Mouse (Mus musculus) embryo, embryonic 10 days (tissue): ENCODE results near the gene Gm10382.
"Not testable (repeated sequence)": the region's sequence is repeated elsewhere in the genome, so short reads cannot be mapped to it uniquely, and the experiment has no call there.

Experiments used
- DNase-seq: peaks from one replicate; pipeline ENCODE4 v3.0.0-alpha.2; 2015; ENCODE audit warnings: low spot score

Gm10382 gene

DNA sequence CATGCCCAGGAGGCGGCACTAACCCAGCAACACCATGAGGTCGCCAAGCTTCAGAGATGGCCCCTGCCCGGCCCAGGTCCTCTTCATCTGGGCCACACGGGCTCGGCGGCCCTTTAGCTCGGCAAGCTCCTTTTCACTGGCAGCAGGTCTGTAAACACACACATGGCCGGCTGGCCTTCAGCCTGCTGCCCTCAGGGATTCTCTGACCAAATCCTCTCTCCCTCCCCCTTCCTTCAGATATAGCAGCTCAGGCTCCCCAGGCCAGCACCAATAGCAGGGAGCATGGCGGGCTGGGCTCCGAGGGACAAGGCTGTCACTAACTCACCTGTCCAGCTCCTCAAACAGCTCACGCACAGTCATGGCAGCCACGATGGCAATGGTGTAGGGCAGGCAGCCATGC, 29.5 kb downstream of the Gm10382 start:
- DNase-seq = no peak

DNA sequence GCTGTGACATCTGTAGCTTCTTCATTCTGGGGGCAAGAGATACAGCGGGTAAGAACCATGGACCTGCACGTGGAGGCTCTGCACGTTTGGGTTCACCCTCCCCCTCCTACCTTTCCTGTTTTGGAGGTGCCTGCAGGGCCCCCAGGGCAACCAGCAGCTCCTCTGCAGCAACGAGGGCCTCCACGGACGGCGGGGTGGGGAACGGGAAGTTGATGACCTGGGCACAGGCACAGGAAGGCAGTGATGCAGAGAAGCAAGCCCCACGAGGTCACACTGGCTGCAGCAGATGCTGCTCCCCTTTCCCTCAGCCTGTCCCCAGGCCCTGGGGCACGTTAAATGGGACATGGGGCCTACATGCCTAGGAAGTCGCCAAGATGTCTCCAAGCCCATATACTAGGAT, 30.0 kb downstream of the Gm10382 start:
- no peak for DNase-seq

DNA sequence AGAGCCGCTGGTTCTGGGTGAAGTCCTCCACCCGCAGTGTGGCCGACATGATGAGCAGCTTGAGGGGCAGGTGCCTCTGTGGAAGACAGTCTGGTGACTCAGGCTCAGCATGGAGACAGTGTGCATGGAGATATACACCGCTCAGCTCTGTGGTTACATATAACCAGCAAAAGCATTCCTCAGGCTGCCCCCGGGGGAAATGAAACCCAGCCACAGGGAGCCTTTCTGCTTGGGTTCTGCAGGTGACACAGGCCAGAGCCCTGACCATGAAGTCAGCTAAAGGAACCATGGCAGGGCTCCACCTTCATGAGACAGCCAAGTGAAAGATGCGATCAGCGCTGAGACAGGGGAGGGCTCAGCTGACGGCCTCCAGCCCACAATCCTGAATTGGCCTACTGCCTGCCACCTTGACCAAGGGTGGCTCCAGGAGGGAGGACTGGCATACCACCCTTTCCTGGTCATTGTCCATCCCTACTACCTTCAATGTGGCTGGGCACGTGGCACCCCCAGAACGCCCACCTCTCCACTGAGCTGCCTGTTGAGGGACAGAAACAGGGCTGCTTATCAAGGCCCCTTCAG, 36.7 kb downstream of the Gm10382 start:
- no peak for DNase-seq

DNA sequence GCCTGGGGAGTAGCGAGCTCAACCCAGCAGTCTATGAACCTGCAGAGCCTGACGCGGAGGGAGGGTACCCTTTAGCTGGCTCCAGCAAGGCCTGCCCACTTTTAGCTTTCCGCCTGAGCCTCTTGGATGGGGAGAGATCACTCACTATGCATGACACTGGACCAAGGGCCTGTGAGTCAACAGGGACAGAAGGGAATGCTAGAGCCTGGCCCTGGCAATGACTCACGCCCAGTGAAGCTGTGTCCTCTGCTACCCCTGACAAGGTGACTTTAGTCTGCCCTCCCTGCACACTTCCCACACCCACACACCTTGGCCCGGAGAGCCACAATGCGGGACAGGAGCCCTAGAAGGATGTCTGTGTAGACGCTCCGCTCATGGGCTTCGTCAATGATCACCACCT, 37.2 kb downstream of the Gm10382 start:
- DNase-seq = no peak

DNA sequence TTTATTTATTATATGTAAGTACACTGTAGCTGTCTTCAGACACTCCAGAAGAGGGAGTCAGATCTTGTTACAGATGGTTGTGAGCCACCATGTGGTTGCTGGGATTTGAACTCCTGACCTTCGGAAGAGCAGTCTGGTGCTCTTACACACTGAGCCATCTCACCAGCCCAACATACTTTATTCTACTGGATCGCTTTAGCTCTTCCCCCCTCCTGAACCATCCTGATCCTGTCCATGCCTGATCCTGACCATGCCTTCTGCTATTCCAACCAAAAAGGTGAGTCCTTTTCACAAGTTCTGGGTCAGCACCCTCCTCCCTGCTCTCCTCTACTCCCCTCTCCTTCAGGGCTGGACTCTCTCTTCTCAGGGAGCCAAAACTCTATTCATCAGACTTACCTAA, 43.2 kb downstream of the Gm10382 start:
- DNase-seq = not testable (repeated sequence)

DNA sequence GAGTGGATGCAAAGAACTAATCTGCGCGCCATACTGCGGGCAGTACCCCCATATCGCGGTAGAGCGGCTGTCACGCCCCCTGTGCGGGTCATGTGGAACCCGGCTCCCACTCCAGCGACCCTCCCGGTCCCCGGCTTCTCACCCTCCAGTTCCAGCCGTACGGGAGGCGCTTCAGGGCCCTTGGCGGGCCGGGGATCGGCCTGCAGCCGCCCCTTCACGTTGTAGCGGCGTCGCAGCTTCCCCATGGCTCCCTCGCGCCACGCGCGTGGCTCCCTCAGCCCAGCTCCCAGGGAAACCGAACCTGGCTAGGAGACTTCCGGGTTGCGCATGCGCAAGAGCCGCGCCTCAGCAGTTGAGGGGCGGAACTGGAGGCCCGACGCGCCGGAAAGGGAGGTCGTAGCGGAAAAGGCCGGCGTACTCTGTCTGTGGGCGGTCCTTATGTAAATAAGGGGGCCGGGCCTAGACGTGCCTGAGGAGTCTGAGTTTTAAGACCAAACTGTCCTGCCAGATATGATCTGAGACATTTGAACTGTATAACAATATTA, 44.7 kb downstream of the Gm10382 start, which contains the start of gene Dhx37:
Gene Dhx37, minus strand, starts transcription at position 329 of the 545 bp plus-strand sequence.
- peak; percentile 97 for DNase-seq

DNA sequence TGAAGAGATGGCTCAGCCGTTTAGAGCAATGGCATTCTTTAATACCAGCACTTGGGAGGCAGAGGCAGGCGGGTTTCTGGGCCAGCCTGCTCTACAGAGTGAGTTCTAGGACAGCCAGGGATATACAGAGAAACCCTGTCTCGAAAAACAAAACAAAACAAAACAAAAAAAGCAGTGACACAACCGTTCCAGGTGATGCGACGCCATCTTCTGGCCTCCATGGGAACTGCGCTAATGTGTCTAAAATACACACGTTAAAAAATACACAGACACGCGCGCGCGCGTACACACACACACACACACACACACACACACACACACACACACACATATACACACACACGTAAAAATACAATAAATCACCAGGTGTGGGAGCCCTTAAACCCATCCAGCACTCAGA, 45.2 kb downstream of the Gm10382 start:
- DNase-seq = not testable (repeated sequence)
